Mouse (Mus musculus) heart, adult 8-10 months (tissue): Measurements from ENCODE around the gene Capn10. TPM values are rescaled to one million over a fixed set of nuclear protein-coding genes. Genes with fewer than 3 reads are reported as not detected.
A peak's percentile ranks its signal among the peaks of the same experiment; 100 is the strongest.

ENCODE experiments used
- DNase-seq: peaks from one replicate; pipeline ENCODE4 v3.0.0; 2022; ENCODE audit warnings: low spot score
- total RNA-seq, 4 experiments: library from RNA; stranded (reverse); gene quantifications; 2 replicates each; pipeline ENCODE4 v1.2.4; 2022

Gene Capn10
- 1 to 10 TPM; 4.9 to 7.4 (median 6.7) TPM for total RNA-seq

DNA sequence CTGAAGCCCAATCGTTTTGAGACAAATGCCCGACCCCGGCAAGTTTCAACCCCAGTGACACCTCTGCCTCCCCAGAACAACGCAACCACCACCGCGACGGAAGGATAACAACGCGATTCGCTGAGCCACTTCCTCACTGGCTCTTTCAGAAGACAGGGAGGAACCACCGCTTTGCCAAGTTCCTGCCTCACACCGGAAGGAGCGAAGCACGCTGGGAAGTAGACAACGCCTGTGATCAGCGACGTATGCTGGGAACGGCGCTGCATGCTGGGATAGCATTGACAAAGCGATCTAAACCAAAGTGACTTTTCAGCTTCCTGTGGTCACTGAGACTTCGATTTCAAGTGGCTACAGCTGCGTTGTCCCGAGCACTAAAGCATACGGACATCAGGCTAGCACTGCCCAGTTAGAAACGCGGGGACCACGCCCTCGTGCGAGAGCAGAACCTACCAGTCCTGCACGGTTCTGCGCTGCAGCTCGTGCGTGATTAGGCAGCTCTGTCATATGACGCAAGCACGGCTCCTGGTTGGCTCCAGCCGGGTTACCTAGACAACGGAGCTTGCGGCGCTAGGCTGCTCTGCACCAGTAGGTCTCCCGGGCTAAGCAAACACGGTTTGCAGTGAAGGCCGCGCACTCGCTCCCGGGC is at the start of gene Capn10:
Capn10 (plus strand) TSS at position 195 of the 646 bp plus-strand sequence.
- DNase-seq = peak; percentile 97

DNA sequence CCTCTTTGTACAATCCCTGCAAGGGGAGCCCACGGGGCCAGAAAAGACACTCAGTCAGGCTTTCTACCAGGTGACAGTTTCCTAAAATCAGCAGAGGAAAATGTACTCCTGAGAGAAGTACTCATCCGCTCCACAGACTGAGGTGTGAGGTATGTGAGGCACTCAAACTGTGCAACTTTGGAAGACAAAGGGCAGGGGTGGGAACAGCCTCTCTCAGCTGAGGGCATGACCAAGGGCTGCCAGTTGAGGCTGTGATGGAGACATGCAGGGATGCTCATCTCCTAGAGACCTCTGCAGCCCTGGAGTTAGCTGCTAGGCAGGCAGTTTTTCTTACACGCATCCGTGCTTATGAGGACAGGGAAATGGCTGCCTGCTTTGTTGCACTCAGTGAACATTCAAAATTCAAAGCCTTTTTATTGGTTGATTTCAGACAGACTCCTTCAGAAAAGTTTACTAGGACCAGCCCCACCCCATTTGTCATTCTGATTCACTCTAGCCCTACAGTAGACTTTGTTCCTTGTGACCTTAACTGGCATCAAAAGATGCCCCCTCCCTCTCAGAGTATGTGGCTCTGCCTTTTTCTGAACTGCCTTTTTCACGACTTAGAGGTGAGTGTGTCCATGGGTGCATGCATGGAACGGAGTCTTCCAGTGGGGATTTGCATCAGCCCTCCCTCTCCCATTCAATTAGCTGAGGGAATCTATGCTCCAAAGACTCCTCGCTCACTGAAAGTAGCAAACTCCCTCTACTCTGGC is 45.1 kb upstream of the Capn10 start:
- DNase-seq = no peak

DNA sequence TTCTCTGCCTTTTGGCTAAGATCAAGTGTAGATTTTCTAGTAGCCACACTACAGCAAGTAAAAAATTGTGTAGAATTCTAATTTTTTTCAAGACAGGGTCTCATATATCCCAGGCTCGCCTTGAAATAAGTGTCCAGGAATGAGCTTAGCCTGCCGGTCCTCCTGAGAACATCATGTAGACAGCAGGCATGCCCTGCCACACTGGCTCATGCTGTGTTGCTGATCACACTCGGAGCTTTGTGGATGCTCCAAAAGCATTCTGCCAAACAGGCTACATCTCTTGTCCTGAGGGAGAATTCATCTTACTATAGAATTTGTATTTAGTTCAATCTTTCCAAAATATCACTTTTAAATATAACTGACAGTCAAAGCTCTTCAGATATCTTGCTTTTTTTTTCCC is 41.4 kb upstream of the Capn10 start:
- DNase-seq = no peak

DNA sequence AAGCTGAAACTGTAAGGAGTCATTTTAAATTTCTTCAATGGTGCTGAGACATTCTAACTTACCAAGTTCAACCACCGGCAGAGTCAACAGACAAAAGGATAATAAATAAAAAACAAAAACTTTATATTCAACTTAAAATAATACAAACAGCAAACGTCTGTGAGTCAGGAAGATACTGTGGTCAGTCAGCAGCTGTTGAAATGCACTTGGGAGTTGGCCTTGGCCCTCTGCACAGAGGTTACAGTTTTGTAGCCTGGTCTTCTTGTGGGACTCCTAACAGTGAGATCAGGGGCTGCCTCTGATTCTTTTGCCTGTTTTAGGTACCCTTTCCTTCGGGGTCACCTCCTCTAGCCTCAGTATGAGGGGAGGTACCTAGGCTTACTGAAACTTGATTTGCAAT is 40.3 kb upstream of the Capn10 start:
- no peak for DNase-seq

DNA sequence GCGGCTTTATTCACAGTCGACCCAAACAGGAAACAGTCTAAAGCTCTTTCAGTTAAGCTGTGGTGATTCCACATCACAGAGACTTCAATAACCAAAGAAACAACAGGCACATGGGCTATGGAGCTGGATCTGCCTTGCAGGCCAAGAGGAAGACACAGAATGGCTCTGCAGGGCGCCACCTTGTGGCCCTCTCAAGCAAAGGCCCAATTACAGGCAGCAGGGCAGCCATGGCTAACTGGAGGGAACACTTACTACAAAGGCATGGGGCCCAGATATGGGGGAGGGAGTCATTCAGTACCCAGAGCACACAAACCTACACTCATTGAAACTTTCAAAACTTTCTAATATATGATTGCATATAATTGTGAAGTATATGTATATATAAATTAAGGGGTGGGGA is 39.1 kb upstream of the Capn10 start:
- peak; percentile 60 for DNase-seq

DNA sequence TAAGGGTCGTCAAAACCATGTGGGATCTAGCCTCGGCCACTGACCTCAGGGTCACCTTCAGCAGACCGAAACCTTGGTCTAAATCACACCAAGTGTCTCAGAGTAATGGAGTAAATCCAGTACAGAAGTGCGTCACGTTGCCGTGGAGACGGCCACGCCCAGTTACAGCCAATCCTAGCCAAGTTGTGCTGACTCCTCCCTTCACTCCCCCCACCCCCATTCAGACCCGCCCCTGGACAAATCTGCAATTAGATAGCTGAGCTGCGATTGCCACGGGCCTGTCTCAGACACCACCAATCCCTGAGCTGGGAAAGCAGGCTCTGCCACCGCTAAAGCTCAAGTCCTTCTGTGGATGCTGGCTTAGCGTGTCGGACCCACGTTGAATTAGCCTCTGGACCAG is 31.4 kb upstream of the Capn10 start, which contains the start of gene Ankmy1:
Ankmy1 (minus strand) TSS at position 121 of the 400 bp plus-strand sequence.
- no peak for DNase-seq

DNA sequence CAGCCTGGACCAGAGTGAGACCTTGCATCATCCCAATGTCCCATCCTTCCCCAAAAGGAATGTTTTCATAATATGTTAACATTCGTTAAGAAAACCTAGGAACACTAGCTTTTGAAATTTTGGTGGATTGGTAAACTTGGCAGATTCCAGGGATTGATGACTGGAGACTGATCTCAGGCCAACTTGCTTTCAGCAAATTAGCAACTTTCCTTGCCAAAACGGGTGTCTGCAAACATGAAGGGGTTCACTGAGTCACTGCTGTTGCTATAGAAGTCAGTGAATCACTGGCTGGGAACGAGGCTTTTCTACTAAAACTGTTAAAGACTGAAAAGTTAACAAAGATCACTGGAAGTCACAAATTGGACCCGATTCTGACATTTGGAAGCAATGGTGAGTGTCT is 30.5 kb upstream of the Capn10 start:
- no peak for DNase-seq

DNA sequence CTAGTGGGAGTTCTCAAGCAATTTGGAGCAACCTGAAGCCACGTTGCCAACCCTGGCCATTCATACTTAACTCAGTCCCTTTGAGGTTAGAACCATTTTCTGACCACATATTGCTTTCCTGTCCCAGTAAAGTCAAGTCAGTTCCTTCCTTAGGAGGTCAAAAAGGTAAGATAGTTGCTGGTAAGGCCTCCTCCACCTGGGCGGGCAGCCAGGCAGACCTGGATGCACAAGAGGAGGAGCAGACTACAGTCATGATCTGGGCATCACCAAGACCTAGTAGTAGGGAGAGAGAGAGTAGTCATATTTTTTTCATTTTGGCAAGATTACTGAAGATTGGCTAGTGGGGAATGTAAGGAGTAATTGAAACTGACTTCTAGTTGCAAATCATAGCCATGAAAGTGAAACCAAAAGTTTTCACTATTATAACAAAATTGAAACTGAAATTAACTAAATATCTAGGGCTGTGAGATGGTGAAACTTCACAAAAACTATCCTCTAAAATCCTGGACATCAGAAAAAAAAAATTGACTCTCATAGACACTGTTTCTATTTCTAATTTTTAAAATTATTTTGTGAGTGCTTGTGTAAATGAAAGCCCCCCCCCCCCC is 28.4 kb upstream of the Capn10 start:
- no peak for DNase-seq

DNA sequence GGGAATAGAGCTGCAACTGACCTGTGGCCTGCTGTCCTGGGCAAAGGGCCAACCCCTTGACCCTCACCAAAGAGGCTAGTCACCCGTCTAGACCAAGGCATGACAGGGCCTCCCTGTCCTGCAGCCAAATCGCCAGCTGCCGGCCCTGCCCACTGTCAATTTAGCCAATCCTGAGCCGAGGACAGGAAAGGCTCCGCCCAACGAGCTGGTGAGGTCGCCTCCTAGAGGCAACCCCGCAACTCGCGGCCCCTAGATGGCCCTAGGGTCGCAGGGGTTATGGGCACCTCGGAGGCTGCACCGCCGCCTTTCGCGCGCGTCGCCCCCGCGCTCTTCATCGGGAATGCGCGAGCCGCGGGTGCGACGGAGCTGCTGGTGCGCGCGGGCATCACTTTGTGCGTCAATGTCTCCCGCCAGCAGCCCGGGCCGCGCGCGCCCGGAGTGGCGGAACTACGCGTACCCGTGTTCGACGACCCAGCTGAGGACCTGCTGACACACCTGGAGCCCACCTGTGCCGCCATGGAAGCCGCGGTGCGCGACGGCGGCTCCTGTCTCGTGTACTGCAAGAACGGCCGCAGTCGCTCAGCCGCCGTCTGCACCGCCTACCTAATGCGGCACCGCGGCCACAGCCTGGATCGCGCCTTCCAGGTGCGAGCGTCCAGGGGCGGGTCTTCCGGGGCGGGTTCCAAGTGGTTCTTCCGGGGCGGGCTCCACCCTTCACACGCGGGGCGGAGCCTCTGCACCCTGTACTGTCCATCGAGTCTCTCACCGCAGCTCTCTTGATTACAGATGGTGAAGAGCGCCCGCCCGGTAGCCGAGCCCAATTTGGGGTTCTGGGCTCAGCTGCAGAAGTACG is 27.2 kb upstream of the Capn10 start, which contains the start of gene Dusp28:
Dusp28 (plus strand) TSS at position 203 of the 853 bp plus-strand sequence.
- peak; percentile 91 for DNase-seq

DNA sequence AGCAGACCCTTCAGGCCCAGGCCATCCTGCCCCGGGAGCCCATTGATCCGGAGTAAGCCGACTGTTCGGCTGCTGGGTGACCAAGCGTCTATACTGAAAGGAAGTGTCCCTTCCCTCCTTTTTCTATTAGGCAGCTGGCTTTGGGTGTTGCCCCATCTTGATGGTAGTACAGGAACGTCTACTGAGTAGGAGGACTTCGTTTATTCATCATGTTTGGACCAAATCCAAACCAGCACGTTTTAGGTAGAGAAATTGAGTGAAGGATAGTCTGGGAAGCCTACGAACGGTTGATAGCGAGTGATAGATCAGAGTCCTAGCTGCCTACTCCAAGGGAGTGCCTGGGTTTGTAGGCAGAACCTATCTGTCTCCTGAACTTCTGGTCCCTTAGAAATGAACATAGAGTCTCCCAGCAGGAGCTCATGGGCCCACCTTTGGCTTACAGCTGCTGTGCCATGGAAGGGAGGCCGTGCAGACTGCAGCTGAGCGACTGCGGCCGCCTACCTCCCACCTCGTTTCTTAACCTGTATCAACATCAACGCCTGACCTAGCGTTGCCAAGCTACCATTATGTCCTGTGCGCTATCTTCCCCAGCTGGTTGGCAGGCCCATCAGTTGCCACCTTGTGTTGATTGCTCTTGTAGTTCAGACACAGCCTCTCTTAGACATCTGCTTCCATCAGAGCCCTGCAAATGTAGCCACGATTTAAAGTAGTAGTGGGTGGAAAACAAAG is 26.4 kb upstream of the Capn10 start:
- no peak for DNase-seq

DNA sequence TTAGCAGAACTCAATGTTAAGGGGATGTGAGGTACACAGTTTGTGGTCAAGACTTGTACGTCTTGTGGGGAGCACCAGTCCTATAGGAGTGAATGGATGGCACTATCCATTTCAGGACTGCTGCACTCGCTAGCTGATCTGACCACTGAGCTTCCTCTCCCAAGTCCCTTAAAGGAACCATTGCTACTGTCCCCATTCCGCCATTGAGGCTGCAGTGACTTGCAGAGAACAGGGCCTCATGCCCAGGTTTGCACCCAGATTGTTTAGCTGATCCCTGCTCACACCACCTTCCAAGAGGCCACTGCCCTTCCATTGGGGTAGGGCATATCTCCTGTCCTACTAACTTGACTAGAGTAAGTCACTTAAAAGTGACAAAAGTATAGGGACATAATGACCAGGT is 25.5 kb upstream of the Capn10 start:
- DNase-seq = no peak

DNA sequence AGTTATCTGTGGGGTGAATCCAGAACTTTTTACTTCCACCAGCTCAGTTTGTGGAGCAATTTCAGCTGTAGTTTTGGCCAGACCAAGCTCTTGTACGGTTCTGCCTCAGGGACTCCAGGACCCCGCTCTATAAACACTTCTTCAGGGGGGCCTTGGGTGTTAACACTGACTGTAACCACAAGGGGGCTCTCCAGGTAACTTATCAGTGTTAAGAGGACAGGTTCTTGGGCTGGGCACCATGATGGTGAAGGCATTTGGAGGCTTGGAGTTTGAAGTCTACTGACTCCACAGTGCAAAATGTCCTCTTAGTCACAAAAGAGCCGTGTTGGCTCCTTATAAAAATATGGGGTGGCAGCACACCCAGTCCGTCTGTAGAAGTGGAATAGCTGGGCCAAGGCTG is 25.1 kb upstream of the Capn10 start:
- DNase-seq = no peak

DNA sequence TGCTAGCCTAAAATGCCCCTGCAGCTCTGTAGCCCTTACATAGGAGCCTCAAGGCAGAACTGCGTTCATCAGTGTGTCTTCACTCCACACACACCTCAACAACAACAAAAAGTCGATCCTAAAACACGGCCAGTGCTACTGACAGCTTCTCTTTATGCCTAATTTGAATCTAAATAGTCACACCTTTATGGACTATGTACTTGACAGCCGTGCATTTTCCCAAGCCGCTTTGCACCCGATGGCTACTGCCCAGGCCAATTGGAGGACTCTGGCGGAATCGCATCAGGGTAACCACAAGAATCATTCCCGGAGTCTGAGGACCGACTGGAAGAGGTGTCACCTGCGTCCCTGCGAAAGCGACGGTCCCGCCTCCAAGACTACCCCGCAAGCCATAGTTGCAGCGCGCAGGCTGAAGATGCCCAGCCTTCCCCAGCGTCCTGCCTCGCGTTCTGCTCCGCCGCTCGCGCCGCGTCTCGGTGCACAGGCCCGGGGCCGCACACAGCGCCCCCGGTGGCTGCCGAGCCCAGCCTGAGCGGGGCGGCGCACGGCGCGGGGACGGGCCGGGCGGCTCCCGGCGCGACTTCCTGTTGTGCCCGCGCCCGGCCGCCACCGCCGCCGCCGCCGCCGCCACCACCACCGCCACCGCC is 23.8 kb upstream of the Capn10 start, which contains the start of gene Rnpepl1:
Rnpepl1 (plus strand) TSS at position 545 of the 647 bp plus-strand sequence.
- DNase-seq = peak; percentile 59

DNA sequence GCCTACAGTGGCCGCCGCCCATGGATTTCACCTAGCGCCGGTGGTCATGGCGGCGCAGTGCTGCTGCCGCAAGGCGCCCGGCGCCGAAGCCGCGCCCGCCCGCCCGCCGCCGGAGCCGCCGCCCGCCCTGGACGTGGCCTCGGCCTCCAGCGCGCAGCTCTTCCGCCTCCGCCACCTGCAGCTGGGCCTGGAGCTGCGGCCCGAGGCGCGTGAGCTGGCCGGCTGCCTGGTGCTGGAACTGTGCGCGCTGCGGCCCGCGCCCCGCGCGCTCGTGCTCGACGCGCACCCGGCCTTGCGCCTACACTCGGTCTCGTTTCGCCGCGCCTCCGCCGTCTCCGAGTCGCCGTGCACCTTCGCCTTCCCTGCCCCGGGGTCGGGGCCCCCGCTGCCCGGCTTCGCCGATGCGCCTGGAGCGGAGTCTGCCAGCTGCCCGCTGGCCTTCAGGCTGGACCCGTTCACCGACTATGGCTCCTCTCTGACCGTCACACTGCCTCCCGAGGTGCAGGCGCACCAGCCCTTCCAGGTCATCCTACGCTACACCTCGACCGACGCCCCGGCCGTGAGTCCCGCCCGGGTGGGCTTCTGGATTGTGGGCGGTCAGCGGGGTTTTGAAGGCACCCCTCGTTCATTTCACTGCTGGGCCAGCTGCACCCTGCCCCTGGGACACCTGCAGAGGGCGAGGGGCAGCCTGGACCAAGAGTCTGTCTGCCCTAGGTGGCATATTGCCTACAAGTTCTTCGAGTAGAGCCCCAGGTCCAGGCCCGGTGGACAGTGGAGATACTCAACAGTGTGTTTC is 23.1 kb upstream of the Capn10 start:
- peak; percentile 46 for DNase-seq

DNA sequence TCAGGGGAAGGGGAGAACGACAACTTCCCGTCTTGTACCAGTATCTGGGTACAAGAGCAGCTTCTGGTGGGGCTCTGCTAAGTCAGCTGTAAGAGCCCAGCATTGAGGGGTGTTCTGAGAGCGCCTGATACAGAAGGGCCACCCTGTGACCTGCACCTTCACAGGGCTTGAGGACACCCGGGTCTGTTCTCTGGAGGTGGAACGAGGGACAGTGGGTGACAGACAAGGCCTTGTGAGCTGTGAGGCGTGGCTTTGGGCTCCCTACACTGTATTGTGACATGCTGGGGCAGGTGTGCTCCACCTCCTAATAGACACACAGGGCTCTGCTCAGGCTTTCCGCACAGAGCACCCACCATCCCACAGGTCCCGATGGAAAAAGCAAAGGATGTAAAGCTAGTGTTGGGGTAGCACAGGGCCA is 22.4 kb upstream of the Capn10 start:
- no peak for DNase-seq

DNA sequence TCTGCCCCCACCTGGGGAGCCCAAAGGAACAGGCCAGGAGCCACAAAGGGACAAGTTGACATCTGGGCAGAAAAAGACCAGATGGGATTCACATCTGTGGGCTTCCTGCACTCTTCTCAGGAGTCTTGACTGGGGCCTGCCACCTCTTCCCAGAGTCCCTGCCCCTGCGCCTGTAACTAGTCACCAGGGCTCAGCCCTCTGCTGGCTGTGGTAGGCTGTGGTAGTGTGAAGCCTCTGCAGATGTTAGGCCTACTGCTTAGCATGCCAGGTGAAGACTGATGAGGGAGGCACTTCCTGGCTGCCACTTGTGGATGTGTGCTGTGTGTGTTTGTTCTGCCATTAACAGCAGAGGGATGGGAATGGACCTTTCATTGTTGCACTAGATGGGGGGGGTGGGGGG is 21.9 kb upstream of the Capn10 start:
- DNase-seq = no peak

DNA sequence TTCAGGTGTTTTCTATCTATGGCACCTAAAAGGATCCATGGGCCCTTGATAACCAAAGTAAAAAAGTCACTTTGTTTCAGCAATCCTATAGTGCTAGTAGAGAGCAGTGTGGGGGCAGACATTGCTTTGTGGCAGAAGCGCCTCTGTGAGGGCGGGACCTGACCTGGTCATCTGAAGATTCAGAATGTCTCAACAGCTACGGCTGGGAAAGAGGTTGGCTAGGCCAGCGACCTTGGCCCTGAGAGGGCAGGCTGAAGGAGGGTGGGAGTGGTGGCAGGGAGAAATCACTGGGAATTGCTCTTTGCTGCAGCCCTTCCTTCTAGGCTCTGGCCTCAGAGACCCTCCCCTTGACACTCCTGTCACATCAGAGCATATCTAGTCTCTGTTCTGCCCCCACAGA is 19.9 kb upstream of the Capn10 start:
- no peak for DNase-seq

DNA sequence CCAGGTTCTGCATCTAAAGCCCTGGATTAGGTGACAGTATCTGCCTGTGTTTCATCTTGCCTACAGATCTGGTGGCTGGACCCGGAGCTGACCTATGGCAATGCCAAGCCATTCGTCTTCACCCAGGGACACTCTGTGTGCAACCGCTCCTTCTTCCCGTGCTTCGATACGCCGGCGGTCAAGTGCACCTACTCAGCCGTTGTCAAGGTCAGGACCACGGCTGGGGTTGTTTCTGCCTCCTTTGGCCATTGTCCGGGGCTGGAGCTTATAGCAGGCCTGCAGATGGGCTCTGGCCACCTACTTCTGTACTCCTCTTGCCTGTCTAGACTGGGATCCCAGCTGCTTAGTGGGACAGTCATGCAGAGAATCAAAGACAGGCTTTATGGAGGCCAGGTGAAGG is 19.2 kb upstream of the Capn10 start:
- DNase-seq = no peak

DNA sequence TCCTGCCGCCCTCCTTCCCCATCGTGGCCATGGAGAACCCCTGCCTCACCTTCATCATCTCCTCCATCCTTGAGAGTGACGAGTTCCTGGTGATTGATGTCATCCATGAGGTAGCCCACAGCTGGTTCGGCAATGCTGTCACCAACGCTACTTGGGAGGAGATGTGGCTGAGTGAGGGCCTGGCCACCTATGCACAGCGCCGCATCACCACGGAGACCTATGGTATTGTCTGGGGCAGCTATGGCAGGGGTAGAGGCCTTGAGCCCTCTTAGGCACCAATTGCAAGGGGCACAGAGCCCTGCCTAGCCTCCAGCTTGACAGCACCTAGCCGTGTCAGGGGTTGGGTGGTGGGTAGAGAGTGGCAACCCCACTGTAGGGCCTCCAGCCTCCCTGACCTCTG is 17.5 kb upstream of the Capn10 start:
- no peak for DNase-seq

DNA sequence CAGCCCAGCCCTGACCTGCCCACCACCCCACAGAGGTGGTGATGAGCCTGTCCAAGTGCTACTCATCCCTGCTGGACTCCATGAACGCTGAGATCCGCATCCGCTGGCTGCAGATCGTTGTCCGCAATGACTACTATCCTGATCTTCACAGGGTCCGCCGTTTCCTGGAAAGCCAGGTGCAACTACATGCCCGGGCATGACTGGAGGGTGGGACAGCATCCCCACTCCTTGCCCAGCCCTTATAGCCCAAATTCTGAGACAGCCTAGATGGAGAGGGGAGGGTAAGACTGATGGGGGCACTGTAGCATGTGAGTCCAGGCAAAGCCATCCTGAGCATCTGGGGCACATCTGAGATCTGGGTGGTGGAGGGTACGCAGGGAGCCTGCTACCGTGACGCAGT is 15.0 kb upstream of the Capn10 start:
- no peak for DNase-seq
